Mouse (Mus musculus) lung, embryonic 15.5 days (tissue): Measurements from ENCODE around the gene Fam78b. TPM values are rescaled to one million over a fixed set of nuclear protein-coding genes. Genes with fewer than 3 reads are reported as not detected.

Experiments used
- ATAC-seq: fragments of 200-750 bp; cut with Nextera tagmentation; 2 replicates; pipeline ENCODE4 v1.8.0; 2017; ENCODE audit warnings: moderate number of reproducible peaks, borderline replicate concordance; ENCODE audit not compliant: low FRiP score, low TSS enrichment; ENCODE audit errors: extremely low read depth
- H3K27ac ChIP-seq: fragments of 300-500 bp; sonication (generic); 2 replicates; pipeline ENCODE4 v1.5.1; 2015; ENCODE audit warnings: moderate library complexity, mild to moderate bottlenecking, inconsistent platforms
- H3K27me3 ChIP-seq: fragments of 300-500 bp; sonication (generic); 2 replicates; pipeline ENCODE4 v1.6.1; 2015; ENCODE audit warnings: inconsistent platforms
- H3K36me3 ChIP-seq: fragments of 300-500 bp; sonication (generic); 2 replicates; pipeline ENCODE4 v1.6.1; 2015; ENCODE audit warnings: inconsistent platforms
- H3K4me1 ChIP-seq: fragments of 300-500 bp; sonication (generic); 2 replicates; pipeline ENCODE4 v1.6.1; 2015; ENCODE audit warnings: inconsistent platforms
- H3K4me2 ChIP-seq: fragments of 300-500 bp; sonication (generic); 2 replicates; pipeline ENCODE4 v1.6.1; 2015; ENCODE audit warnings: inconsistent platforms, mild to moderate bottlenecking, moderate library complexity
- H3K4me3 ChIP-seq: fragments of 300-500 bp; sonication (generic); 2 replicates; pipeline ENCODE4 v1.5.1; 2015; ENCODE audit warnings: mild to moderate bottlenecking, inconsistent platforms
- H3K9ac ChIP-seq: fragments of 300-500 bp; sonication (generic); 2 replicates; pipeline ENCODE4 v1.6.1; 2015; ENCODE audit warnings: inconsistent platforms
- H3K9me3 ChIP-seq: fragments of 300-500 bp; sonication (generic); 2 replicates; pipeline ENCODE4 v1.6.1; 2016; ENCODE audit warnings: inconsistent platforms
- WGBS: fragments of 180-500 bp; shearing (Covaris S2); methylation state at CpG from one replicate; pipeline ENCODE4 v1.1.7; 2015; 5-methylcytosine and 5-hydroxymethylcytosine counted together
- polyA plus RNA-seq: library from polyadenylated mRNA; unstranded; fragments of >200 nt; fragmentation: Nextera tagmentation; extraction: Ambion mirVana; gene quantifications from 2 replicates; pipeline ENCODE4 v1.2.1, GENCODE M21; 2015

The Fam78b gene
- polyA plus RNA-seq, 1 experiment from 2014 or later, result 0.55 TPM

- no peak overlapping the region for H3K9ac ChIP-seq
- no peaks in the 10 kb centered on the region for H3K9me3 ChIP-seq
- H3K4me3 ChIP-seq, result no peak overlapping the region
- no peak overlapping the region for H3K4me2 ChIP-seq
- no peak for ATAC-seq
- peaks cover 1% of the 10 kb centered on the region; the same call in 1 of the 2 replicates for H3K4me1 ChIP-seq
- H3K36me3 ChIP-seq, result no peaks in the 10 kb centered on the region
- WGBS, result 73% methylated on average over 6 of the region's 6 CpGs
- no peak overlapping the region for H3K27ac ChIP-seq
- peaks cover 14% of the 10 kb centered on the region for H3K27me3 ChIP-seq
Measured at GRCm38 (mm10) chr1:167007341-167007740, 6.1 kb downstream of the Fam78b start.

- H3K4me1 ChIP-seq, result no peaks in the 10 kb centered on the region
- H3K9me3 ChIP-seq, result no peaks in the 10 kb centered on the region
- no peak overlapping the region for H3K4me3 ChIP-seq
- ATAC-seq, result no peak
- 84% methylated on average over 9 of the region's 9 CpGs for WGBS
- no peak overlapping the region for H3K4me2 ChIP-seq
- H3K27ac ChIP-seq, result no peak overlapping the region
- no peak overlapping the region for H3K9ac ChIP-seq
- H3K27me3 ChIP-seq, result no peaks in the 10 kb centered on the region
- no peaks in the 10 kb centered on the region for H3K36me3 ChIP-seq
Measured at GRCm38 (mm10) chr1:167010190-167010589, 9.0 kb downstream of the Fam78b start.

DNA sequence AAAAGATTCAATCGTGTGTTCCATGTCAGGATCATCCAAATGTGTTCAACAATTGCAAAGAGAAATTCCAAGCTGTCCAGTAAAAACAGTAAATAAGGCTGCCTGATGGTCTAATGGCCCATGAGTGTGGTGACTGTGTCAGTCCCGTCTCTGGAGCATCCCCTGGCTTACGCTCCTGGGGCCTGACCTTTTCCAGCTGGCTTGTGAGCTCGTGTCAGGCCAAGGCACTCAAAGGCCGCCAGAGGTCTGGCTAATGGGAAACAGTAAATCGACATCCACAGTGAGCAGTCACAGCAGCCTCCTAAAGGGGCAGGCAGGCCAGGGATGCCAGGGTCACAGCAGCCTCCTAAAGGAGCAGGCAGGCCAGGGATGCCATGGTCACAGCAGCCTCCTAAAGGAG lies 10.1 kb downstream of the Fam78b start:
- no peak overlapping the region for H3K9ac ChIP-seq
- no peak overlapping the region for H3K4me2 ChIP-seq
- H3K27me3 ChIP-seq, result no peaks in the 10 kb centered on the region
- H3K4me3 ChIP-seq, result no peak overlapping the region
- no peaks in the 10 kb centered on the region for H3K4me1 ChIP-seq
- H3K27ac ChIP-seq, result no peak overlapping the region
- ATAC-seq, result no peak
- H3K9me3 ChIP-seq, result no peaks in the 10 kb centered on the region
- WGBS, result 33% methylated on average over 6 of the region's 6 CpGs
- no peaks in the 10 kb centered on the region for H3K36me3 ChIP-seq

DNA sequence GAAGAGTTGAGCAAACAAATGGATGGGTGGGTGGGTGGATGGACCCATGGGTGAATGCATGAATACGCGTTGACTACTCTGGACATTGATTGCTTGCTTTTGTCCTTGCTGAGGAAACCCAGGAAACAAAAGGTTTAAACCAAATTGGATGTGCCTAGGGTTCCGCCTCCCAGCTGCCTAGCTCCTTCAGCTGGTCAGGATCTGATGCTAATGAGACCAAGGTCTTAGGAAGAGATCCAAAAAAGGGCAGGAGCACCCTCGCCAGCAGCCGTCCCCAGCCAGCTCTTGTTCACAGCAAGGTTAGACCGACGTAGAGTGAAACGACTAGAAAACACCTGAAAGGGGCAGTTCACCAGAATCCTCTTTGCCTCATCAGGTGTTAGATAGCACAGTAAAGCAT lies 11.4 kb downstream of the Fam78b start:
- WGBS, result 85% methylated on average over 8 of the region's 8 CpGs
- ATAC-seq, result no peak
- no peak overlapping the region for H3K4me2 ChIP-seq

DNA sequence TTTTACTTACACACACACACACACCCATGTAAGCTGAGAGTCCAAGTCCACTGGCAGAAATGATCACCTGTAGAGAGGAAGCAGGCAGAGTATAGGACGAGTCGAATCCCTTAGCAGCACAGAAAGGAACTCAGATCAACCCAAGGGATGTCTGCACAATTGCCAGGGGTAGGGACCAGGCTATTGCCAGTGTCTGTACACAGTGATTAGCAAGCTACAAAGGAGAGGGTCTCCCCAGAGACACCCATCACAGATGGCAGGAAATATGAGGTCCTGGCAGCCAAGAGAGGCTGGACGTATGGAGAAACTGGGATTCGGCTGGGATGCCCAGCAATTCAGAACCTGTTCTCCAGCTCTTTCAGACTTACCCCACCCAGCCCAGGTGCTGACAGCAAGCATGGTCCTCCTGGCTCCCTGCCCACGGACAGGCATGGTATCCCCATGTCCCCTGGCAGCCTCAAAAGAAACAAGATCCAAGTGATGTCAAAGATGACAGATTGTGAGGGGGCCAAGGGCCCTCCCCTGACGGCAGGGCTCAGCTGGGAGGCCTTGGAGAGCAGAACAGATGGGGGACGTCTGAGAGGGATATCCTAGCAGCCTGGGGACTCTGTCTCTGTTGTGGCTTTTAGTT lies 12.1 kb downstream of the Fam78b start:
- Histone ChIP-seq H3K9me3 (no peaks in the 10 kb centered on the region), H3K36me3 (no peaks in the 10 kb centered on the region), H3K4me3 (no peak overlapping the region), H3K27me3 (no peaks in the 10 kb centered on the region), H3K27ac (no peak overlapping the region), H3K9ac (no peak overlapping the region), H3K4me2 (no peak overlapping the region), H3K4me1 (no peaks in the 10 kb centered on the region)
- WGBS, result 35% methylated on average over 7 of the region's 7 CpGs
- ATAC-seq, result no peak

More for the DNA sequence above, 11.4 kb downstream of the Fam78b start:
- H3K4me3 ChIP-seq, result no peak overlapping the region
- H3K9me3 ChIP-seq, result no peaks in the 10 kb centered on the region
- no peak overlapping the region for H3K27ac ChIP-seq
- no peaks in the 10 kb centered on the region for H3K27me3 ChIP-seq
- H3K9ac ChIP-seq, result no peak overlapping the region
- H3K4me1 ChIP-seq, result no peaks in the 10 kb centered on the region
- no peaks in the 10 kb centered on the region for H3K36me3 ChIP-seq

GRCm38 (mm10) chr1:167016269-167016668 lies 15.1 kb downstream of the Fam78b start:
- H3K9ac ChIP-seq, result no peak overlapping the region
- no peaks in the 10 kb centered on the region for H3K4me1 ChIP-seq
- H3K4me2 ChIP-seq, result no peak overlapping the region
- no peaks in the 10 kb centered on the region for H3K27me3 ChIP-seq
- H3K4me3 ChIP-seq, result no peak overlapping the region
- H3K9me3 ChIP-seq, result no peaks in the 10 kb centered on the region
- no peaks in the 10 kb centered on the region for H3K36me3 ChIP-seq
- 45% methylated on average over 3 of the region's 3 CpGs for WGBS
- ATAC-seq, result no peak
- no peak overlapping the region for H3K27ac ChIP-seq

DNA sequence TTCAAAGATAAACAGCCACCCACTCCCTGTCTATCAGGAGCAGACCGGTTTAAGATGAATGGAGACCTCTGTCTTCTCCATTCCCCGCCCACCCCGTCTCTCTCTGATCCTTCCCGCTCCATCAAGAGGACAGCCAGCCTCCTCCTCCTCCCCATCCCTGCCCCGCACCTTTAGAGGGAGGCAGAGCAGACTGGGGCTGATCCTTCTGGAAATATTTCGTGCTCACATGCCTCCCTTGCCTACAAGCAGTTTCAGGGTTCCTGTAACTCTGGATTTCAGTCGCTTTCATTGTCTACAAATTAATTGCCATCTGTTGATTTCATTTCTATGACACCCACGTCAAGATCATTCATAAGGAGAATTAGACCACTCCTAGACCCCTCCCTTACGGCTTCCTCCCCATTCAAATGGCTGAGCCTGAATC lies 20.8 kb downstream of the Fam78b start:
- no peak for ATAC-seq
- no peak overlapping the region for H3K4me2 ChIP-seq
- 37% methylated on average over 9 of the region's 9 CpGs for WGBS
- H3K9me3 ChIP-seq, result no peaks in the 10 kb centered on the region
- no peak overlapping the region for H3K27ac ChIP-seq
- H3K36me3 ChIP-seq, result no peaks in the 10 kb centered on the region
- no peak overlapping the region for H3K4me3 ChIP-seq
- H3K4me1 ChIP-seq, result no peaks in the 10 kb centered on the region
- no peak overlapping the region for H3K9ac ChIP-seq
- H3K27me3 ChIP-seq, result no peaks in the 10 kb centered on the region

- Histone ChIP-seq H3K9me3 (no peaks in the 10 kb centered on the region), H3K4me3 (no peak overlapping the region), H3K27ac (no peak overlapping the region), H3K9ac (no peak overlapping the region), H3K4me1 (no peaks in the 10 kb centered on the region), H3K27me3 (no peaks in the 10 kb centered on the region), H3K36me3 (no peaks in the 10 kb centered on the region), H3K4me2 (no peak overlapping the region)
- WGBS, result 47% methylated on average over 7 of the region's 8 CpGs
- ATAC-seq, result no peak
Measured at GRCm38 (mm10) chr1:167022541-167023121, 21.4 kb downstream of the Fam78b start.

DNA sequence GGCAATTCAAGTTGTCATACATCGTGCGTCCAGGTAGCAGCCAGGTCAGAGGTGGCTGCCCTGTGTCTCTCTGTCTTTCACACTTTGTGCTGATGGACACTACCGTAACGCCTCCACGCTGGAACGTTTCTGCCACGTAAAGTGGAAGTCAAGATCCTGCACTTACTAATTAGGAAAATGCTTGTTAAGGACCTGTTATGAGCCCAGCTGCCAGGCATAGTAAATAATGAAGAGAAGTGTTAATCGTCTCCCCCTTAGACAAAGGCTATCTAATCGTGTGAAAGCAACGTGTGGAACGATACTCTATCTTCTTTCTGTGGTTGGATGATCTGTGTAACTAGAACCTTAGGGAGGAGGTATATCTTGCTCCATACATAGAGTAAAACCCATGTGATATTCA lies 22.6 kb downstream of the Fam78b start:
- Histone ChIP-seq H3K4me3 (no peak overlapping the region), H3K4me2 (no peak overlapping the region), H3K36me3 (no peaks in the 10 kb centered on the region), H3K4me1 (no peaks in the 10 kb centered on the region), H3K27ac (no peak overlapping the region), H3K9me3 (no peaks in the 10 kb centered on the region), H3K9ac (no peak overlapping the region), H3K27me3 (no peaks in the 10 kb centered on the region)
- no peak for ATAC-seq
- 84% methylated on average over 11 of the region's 11 CpGs for WGBS

GRCm38 (mm10) chr1:167024961-167025360 lies 23.7 kb downstream of the Fam78b start:
- Histone ChIP-seq H3K4me2 (no peak overlapping the region), H3K4me3 (no peak overlapping the region), H3K27ac (no peak overlapping the region), H3K4me1 (no peaks in the 10 kb centered on the region), H3K9me3 (no peaks in the 10 kb centered on the region), H3K36me3 (no peaks in the 10 kb centered on the region), H3K27me3 (no peaks in the 10 kb centered on the region), H3K9ac (no peak overlapping the region)
- WGBS, result 52% methylated on average over 4 of the region's 4 CpGs
- ATAC-seq, result no peak

DNA sequence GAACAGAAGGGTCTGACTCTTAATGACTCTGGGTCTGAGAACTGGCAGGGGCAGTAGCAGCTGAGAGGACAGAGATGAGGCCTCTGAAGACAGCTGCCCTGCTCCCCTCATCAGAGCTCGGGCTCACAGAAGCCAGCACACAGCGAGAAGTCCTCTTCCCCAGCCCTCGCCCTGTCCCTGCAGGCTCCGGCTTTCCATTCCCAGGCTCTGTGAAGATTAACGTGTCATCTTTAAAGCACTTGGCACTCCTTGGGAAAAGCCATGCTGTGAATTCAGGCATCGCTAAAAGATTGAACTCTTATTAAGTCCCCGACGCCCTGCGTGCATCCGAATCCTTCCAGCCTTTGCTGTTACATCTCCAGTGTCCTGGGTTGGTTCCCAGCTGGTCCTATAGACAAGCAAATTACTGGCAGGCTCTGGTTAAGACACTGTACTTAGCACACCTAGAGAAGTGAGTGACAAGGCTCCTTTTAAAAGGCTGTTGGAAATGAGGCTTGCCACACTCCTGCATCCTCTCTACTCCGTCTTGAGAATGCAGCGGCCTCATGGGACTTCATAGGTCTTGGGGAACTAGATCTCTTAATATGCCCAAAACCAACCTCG lies 30.9 kb downstream of the Fam78b start:
- H3K9me3 ChIP-seq, result no peaks in the 10 kb centered on the region
- no peak overlapping the region for H3K4me3 ChIP-seq
- ATAC-seq, result no peak
- no peak overlapping the region for H3K27ac ChIP-seq
- no peaks in the 10 kb centered on the region for H3K27me3 ChIP-seq
- no peaks in the 10 kb centered on the region for H3K36me3 ChIP-seq
- 67% methylated on average over 13 of the region's 13 CpGs for WGBS
- H3K4me1 ChIP-seq, result no peaks in the 10 kb centered on the region
- H3K9ac ChIP-seq, result no peak overlapping the region
- no peak overlapping the region for H3K4me2 ChIP-seq

- Histone ChIP-seq H3K4me1 (no peaks in the 10 kb centered on the region), H3K4me2 (no peak overlapping the region), H3K27ac (no peak overlapping the region), H3K36me3 (no peaks in the 10 kb centered on the region), H3K9ac (no peak overlapping the region), H3K4me3 (no peak overlapping the region), H3K27me3 (no peaks in the 10 kb centered on the region), H3K9me3 (no peaks in the 10 kb centered on the region)
- ATAC-seq, result no peak
- 84% methylated on average over 1 of the region's 1 CpGs for WGBS
Measured at GRCm38 (mm10) chr1:167034435-167034834, 33.2 kb downstream of the Fam78b start.
